Mouse (Mus musculus) midbrain, embryonic 13.5 days (tissue): ENCODE measurements around the gene Pigh. TPM values are rescaled to one million over a fixed set of nuclear protein-coding genes. Genes with fewer than 3 reads are reported as not detected.

Experiments used
- ATAC-seq: fragments of 200-750 bp; cut with Nextera tagmentation; 2 replicates; pipeline ENCODE4 v1.8.0; 2017; ENCODE audit warnings: mild to moderate bottlenecking, moderate TSS enrichment, moderate library complexity
- H3K27ac ChIP-seq: fragments of 300-500 bp; sonication (generic); 2 replicates; pipeline ENCODE4 v1.5.1; 2015; ENCODE audit warnings: inconsistent platforms, mild to moderate bottlenecking, moderate library complexity
- H3K27me3 ChIP-seq: fragments of 300-500 bp; sonication (generic); 2 replicates; pipeline ENCODE4 v1.6.1; 2015; ENCODE audit warnings: mild to moderate bottlenecking, inconsistent platforms
- H3K36me3 ChIP-seq: fragments of 300-500 bp; sonication (generic); 2 replicates; pipeline ENCODE4 v1.6.1; 2015; ENCODE audit warnings: mild to moderate bottlenecking, inconsistent platforms
- H3K4me1 ChIP-seq: fragments of 300-500 bp; sonication (generic); replicated peaks from 2 replicates; pipeline ENCODE4 v1.6.1; 2015; ENCODE audit warnings: inconsistent platforms
- H3K4me2 ChIP-seq: fragments of 300-500 bp; sonication (generic); replicated peaks from 2 replicates; pipeline ENCODE4 v1.6.1; 2015; ENCODE audit warnings: moderate library complexity, mild to moderate bottlenecking, inconsistent platforms
- H3K4me3 ChIP-seq: fragments of 300-500 bp; sonication (generic); replicated peaks from 2 replicates; pipeline ENCODE4 v1.5.1; 2015; ENCODE audit warnings: mild to moderate bottlenecking, inconsistent platforms
- H3K9ac ChIP-seq: fragments of 300-500 bp; sonication (generic); replicated peaks from 2 replicates; pipeline ENCODE4 v1.6.1; 2015; ENCODE audit warnings: mild to moderate bottlenecking, inconsistent platforms
- H3K9me3 ChIP-seq: fragments of 300-500 bp; sonication (generic); 2 replicates; pipeline ENCODE4 v1.6.1; 2016; ENCODE audit warnings: mild to moderate bottlenecking, inconsistent platforms
- WGBS: fragments of 180-500 bp; shearing (Covaris S2); methylation state at CpG from one replicate; pipeline ENCODE4 v1.1.7; 2015; 5-methylcytosine and 5-hydroxymethylcytosine counted together
- polyA plus RNA-seq: library from polyadenylated mRNA; unstranded; fragments of >200 nt; fragmentation: Nextera tagmentation; extraction: Ambion mirVana; gene quantifications from 2 replicates; pipeline ENCODE4 v1.2.1, GENCODE M21; 2015

Gene Pigh
- polyA plus RNA-seq, 1 experiment from 2014 or later, result 26.4 TPM

DNA sequence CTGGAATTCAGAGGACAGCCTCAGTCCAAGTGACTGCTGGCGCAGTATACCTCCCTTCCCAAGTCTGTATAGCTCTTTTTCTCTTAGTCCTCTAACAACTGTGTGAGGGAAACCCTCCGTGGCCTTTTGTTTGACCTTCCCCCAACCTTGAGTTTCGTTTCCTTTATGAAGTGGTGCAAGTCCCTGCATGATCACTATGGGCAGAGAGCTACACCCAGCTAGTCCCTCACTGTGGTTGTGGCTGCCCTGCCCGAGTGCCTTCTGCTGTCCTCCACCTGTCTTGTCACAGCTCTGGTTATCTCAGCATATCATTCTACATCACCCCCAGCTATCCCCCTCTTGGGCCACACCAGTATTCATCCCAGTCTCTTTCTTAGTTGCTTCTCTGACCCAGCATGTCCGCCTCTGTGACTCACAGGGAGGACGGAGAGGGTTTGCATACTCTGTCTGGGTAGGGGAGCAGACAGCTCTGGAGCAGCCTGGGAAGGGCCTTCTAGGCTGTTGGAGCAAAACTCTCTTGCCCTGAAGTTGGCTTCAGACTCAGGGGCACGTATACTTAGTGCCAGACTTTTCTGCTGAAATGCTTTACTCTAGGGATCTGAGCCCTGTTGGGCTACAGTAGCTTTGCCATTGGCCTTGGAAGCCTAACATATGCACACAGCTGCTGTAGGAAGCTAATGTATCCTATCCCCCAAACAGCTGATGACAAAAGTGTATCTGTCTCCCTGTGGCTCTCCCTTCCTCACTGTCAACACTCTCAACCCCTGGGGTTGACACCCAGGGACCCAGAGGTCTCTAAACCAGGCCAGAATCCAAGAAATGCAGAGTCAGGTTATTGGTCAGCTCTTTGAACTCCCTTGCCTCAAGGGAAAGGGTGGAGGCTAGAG, 28.4 kb downstream of the Pigh start:
- Histone ChIP-seq H3K27me3 (no peaks in the 10 kb centered on the region), H3K4me3 (no peak overlapping the region)
- 87% methylated on average over 7 of the region's 7 CpGs for whole genome bisulfite sequencing

DNA sequence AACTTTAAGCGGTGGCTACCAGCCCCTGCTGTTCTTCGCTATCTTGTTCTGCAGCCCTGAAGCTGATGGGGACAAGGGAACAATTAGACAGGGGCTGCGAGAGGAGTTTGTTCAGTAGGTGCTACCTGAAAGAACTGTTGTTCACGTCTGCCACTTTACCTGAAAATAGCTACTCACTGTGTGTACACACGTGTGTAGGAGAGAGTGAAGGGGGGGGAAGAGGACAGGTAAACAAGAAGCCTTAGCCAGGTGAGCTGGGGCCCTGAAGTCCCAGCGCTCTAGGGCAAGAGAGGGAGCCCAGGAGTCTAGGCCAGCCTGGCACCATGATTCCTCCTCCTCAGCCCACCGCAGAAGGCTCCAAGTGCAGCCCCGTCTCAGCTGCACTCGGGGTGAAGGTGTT, 29.3 kb downstream of the Pigh start:
- peaks cover 35% of the 10 kb centered on the region for H3K36me3 ChIP-seq
- 97% methylated on average over 9 of the region's 9 CpGs for WGBS
- no peaks in the 10 kb centered on the region for H3K4me1 ChIP-seq
- H3K4me2 ChIP-seq, result no peak overlapping the region
- no peaks in the 10 kb centered on the region for H3K9me3 ChIP-seq
- ATAC-seq, result no peak
- H3K4me3 ChIP-seq, result no peak overlapping the region
- H3K9ac ChIP-seq, result no peak overlapping the region
- no peak overlapping the region for H3K27ac ChIP-seq
- H3K27me3 ChIP-seq, result no peaks in the 10 kb centered on the region

More for the DNA sequence above, 28.4 kb downstream of the Pigh start:
- H3K4me2 ChIP-seq, result no peak overlapping the region
- H3K4me1 ChIP-seq, result no peaks in the 10 kb centered on the region
- H3K9me3 ChIP-seq, result no peaks in the 10 kb centered on the region
- H3K27ac ChIP-seq, result no peak overlapping the region
- H3K9ac ChIP-seq, result no peak overlapping the region
- no peak for ATAC-seq
- peaks cover 35% of the 10 kb centered on the region for H3K36me3 ChIP-seq

DNA sequence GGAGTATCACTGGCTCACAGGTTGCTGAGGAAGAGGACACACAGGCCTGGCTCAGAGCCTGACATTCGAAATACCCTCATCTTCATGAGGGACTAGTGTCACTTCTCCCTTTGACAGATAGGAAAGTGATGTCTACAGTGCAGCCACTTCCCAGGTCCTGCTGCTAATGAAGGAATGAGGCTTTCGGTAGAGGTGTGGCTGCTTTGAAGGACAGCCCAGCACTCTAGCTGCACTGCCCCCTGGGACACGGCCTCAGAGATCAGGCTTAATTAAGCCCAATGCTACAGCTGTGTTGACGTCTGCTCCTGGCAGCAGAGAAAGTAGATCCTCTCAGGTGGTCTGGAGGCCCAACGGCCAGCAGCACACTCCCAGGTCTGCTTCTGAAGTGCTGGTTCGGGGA, 29.9 kb downstream of the Pigh start:
- Histone ChIP-seq H3K36me3 (peaks cover 35% of the 10 kb centered on the region), H3K27me3 (no peaks in the 10 kb centered on the region), H3K27ac (no peak overlapping the region), H3K9me3 (no peaks in the 10 kb centered on the region), H3K4me3 (no peak overlapping the region), H3K9ac (no peak overlapping the region), H3K4me1 (no peaks in the 10 kb centered on the region), H3K4me2 (no peak overlapping the region)
- no peak for ATAC-seq
- 78% methylated on average over 6 of the region's 6 CpGs for WGBS

DNA sequence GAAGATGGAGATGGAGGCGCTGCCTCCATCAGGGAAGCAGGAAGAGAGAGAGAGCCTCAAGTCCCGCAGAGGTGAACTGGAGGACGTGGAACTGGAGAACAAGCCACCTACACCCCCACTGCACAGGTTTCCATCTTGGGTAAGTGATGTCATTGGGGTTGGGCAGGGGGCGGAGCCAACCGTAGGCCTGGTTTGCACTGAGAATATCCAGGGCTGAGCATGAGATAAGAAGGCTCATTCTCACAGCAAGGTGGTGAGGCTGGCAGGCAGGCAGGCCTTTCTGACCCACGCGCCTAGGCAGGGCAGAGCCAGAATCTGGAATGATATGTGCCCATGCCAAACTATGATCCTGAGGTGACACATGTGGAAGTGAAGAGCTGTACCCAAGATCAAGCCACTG, 34.2 kb downstream of the Pigh start:
- ATAC-seq, result no peak
- Histone ChIP-seq H3K27me3 (no peaks in the 10 kb centered on the region), H3K4me3 (no peak overlapping the region), H3K9ac (no peak overlapping the region), H3K4me2 (no peak overlapping the region), H3K4me1 (no peaks in the 10 kb centered on the region), H3K27ac (no peak overlapping the region), H3K9me3 (no peaks in the 10 kb centered on the region), H3K36me3 (peaks cover 43% of the 10 kb centered on the region)
- WGBS, result 93% methylated on average over 7 of the region's 7 CpGs

DNA sequence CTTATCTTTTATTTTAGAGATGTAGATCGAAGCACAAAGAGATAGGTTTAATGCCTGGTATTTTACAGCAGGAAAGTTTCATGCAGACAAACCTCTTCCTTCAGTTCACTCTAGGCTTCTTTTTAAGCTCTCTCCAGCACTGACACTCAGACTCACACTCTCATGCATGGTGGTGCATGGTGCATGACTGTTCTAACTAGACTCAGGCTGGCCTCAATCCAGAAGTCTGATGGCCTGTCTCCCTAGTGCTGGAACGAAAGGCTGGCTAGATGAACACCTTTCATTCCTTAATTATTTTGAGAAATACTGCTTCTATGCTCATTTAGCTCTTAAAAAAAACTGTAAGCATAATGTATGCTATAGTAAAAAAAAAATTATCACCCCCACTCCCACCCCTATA, 37.4 kb downstream of the Pigh start:
- H3K4me3 ChIP-seq, result no peak overlapping the region
- WGBS, result 94% methylated on average over 2 of the region's 2 CpGs
- no peak overlapping the region for H3K27ac ChIP-seq
- no peak overlapping the region for H3K4me2 ChIP-seq
- ATAC-seq, result no peak
- peaks cover 53% of the 10 kb centered on the region for H3K36me3 ChIP-seq
- H3K4me1 ChIP-seq, result no peaks in the 10 kb centered on the region
- no peaks in the 10 kb centered on the region for H3K9me3 ChIP-seq
- H3K27me3 ChIP-seq, result no peaks in the 10 kb centered on the region
- no peak overlapping the region for H3K9ac ChIP-seq

DNA sequence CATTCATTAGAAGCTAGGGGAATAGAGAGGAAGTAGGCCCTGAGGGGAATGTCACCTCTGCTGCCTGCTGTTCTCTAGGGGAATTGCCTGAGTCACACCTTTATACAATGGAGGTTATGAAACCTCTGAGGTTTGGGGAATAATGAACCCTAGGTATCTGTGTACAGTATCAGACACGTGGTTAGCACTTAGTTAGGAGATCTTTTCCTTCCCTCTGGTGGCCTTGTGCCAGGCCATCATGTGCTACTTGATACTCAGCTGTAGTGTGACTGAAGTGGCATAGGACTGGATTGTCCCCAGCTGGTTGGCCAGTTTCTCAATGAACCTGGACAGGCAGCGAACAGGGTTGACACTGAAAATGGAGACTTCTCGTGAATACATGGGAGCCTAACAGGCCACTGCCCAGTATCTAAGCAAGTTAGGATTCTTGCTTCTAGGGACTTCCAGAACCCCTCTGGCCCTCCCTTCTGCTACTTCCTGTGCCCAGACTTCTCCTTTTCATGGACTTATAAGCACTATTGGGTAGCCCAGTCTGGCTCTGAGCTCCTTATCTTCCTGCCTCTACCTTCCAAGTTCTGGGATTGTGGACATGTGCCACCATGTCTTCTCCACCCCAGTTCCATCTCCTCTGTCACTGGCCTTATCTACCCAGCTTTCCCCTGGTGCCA, 38.8 kb downstream of the Pigh start:
- Histone ChIP-seq H3K4me2 (no peak overlapping the region), H3K36me3 (peaks cover 54% of the 10 kb centered on the region), H3K27me3 (no peaks in the 10 kb centered on the region), H3K9me3 (no peaks in the 10 kb centered on the region), H3K9ac (no peak overlapping the region), H3K27ac (no peak overlapping the region), H3K4me3 (no peak overlapping the region), H3K4me1 (no peaks in the 10 kb centered on the region)
- ATAC-seq, result no peak
- WGBS, result 89% methylated on average over 3 of the region's 3 CpGs

DNA sequence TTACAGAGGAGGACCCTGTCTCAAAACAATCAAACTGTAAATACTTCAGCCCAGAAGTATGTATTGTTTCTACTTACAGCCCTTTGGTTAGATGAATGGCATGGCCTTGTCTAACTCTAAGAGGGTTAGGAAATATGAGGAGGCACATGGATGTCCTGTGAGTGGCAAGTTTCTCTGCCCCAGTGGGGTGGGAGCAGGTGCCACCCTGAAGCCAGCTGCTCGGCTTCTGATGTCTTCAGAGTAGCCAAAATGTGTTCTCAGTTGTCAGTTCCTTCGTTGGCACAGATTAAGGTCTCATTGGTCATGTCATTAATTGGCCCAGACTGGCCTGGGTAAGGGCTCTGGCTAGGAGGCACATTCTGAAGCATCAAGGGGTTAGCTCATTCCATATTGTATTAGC, 39.6 kb downstream of the Pigh start:
- no peak overlapping the region for H3K9ac ChIP-seq
- H3K4me1 ChIP-seq, result no peaks in the 10 kb centered on the region
- H3K9me3 ChIP-seq, result no peaks in the 10 kb centered on the region
- H3K27me3 ChIP-seq, result no peaks in the 10 kb centered on the region
- no peak overlapping the region for H3K4me2 ChIP-seq
- 80% methylated on average over 2 of the region's 2 CpGs for WGBS
- H3K36me3 ChIP-seq, result peaks cover 55% of the 10 kb centered on the region
- ATAC-seq, result no peak
- no peak overlapping the region for H3K4me3 ChIP-seq
- H3K27ac ChIP-seq, result no peak overlapping the region

DNA sequence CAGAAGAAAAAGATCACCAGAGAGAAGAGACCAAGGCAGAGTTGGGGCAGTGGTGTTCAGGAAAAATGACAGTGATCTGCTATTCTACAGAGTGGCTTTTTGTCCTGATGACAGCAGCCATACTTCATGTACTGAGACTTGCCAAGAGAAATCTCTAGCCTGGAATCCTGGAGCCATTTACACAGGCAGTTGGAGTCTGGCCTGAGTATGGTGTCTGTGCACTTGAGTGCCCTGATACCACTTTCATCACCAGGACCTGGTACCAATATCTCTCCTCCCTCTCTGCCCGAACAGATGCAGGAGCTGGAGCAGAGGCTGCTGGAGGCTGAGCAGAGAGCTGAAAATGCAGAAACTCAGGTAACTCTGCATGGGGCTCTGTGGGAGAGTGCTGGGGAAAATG, 40.6 kb downstream of the Pigh start:
- no peaks in the 10 kb centered on the region for H3K27me3 ChIP-seq
- no peak overlapping the region for H3K4me3 ChIP-seq
- H3K27ac ChIP-seq, result no peak overlapping the region
- no peaks in the 10 kb centered on the region for H3K9me3 ChIP-seq
- H3K4me1 ChIP-seq, result no peaks in the 10 kb centered on the region
- ATAC-seq, result no peak
- no peak overlapping the region for H3K9ac ChIP-seq
- peaks cover 51% of the 10 kb centered on the region for H3K36me3 ChIP-seq
- WGBS, result 85% methylated on average over 1 of the region's 1 CpGs
- H3K4me2 ChIP-seq, result no peak overlapping the region

DNA sequence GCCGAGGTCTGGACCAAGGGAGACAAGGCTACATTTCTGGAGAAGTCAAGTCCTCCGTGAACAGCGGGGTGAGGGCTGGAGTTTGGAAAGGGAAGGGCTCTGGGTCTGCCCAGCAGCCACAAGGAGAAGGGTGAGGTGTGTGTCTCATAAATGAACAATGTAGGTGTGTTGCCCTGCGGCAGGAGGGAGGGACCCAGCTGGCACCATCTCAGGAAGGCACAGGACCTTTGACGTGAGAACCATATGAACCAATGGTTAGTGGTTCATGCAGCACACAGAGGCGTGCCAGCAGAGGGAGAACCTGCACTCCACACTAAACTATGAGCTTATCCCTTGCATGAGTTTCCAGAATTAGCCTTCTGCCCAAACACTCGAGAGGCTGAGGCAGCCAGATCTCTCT, 42.2 kb downstream of the Pigh start:
- peaks cover 46% of the 10 kb centered on the region for H3K36me3 ChIP-seq
- no peaks in the 10 kb centered on the region for H3K9me3 ChIP-seq
- no peaks in the 10 kb centered on the region for H3K4me1 ChIP-seq
- H3K9ac ChIP-seq, result no peak overlapping the region
- ATAC-seq, result no peak
- WGBS, result 94% methylated on average over 7 of the region's 7 CpGs
- H3K27ac ChIP-seq, result no peak overlapping the region
- H3K4me2 ChIP-seq, result no peak overlapping the region
- no peak overlapping the region for H3K4me3 ChIP-seq
- no peaks in the 10 kb centered on the region for H3K27me3 ChIP-seq

DNA sequence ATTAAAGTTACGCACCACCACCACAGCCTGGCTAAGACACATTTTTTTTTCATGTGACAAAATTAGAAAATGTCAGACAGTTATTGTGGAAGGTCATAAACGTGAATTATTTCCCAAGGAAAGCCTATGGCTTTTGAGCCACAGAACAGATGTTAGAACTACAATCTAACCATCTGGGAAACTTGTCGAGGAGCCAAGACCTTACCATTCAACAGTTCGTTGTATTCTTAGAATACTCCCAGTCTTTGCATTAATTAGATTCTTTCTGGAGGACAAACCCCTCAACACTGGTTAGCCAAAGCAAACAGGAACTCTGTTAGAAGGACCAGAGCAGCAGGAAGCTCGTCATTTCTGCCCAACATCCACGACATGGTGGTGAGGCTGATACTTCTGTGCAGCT, 43.3 kb downstream of the Pigh start:
- H3K27me3 ChIP-seq, result no peaks in the 10 kb centered on the region
- 76% methylated on average over 6 of the region's 6 CpGs for WGBS

DNA sequence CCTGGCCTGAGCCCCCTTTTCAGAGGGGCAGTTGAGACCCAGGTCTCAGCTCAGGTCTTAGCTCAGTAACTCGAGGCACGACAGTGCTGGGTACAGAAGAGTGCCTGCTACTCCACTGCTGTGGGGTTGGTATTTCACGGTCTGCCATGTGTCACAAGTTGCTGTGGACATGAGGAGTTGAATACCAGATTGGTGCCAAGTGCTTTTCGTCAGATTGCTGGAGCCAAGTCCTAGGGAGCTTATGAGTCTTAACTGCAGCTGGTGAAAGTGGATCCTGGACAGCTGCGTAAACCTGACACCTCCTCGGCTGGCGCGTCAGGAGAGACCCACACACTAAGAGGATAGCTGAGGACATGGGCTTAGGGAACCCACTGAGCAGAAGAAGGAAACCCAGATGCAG, 44.8 kb downstream of the Pigh start:
- 91% methylated on average over 8 of the region's 8 CpGs for WGBS
- H3K36me3 ChIP-seq, result peaks cover 49% of the 10 kb centered on the region
- no peak overlapping the region for H3K9ac ChIP-seq
- no peak overlapping the region for H3K4me3 ChIP-seq
- H3K27ac ChIP-seq, result no peak overlapping the region
- no peak overlapping the region for H3K4me2 ChIP-seq
- ATAC-seq, result no peak
- H3K27me3 ChIP-seq, result no peaks in the 10 kb centered on the region
- no peaks in the 10 kb centered on the region for H3K4me1 ChIP-seq
- no peaks in the 10 kb centered on the region for H3K9me3 ChIP-seq

More for the DNA sequence above, 43.3 kb downstream of the Pigh start:
- Histone ChIP-seq H3K36me3 (peaks cover 55% of the 10 kb centered on the region), H3K27ac (no peak overlapping the region), H3K4me2 (no peak overlapping the region), H3K4me3 (no peak overlapping the region), H3K9me3 (no peaks in the 10 kb centered on the region), H3K4me1 (no peaks in the 10 kb centered on the region), H3K9ac (no peak overlapping the region)
- ATAC-seq, result no peak

DNA sequence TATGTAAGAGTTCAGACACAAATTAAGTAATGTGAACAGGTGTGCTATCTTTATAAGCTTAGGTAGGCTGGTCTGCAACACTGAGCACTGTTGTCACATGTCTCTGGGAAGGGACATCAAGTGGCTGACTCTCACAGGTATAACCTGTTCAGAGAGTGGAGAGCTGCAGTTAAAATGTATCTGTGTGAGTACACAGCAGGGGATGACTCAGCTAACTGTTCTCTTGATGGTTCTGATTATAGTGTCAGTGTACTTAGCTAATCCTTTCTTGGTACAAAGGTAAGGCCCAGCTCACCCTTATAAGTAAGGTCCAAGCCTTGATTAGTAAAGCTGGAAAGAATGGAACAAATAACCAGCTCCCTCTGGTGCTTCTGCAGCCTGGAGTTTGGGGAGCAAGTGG, 48.0 kb downstream of the Pigh start:
- H3K27me3 ChIP-seq, result no peaks in the 10 kb centered on the region
- H3K27ac ChIP-seq, result no peak overlapping the region
- no peaks in the 10 kb centered on the region for H3K4me1 ChIP-seq
- no peak for ATAC-seq
- no peak overlapping the region for H3K4me3 ChIP-seq
- H3K9ac ChIP-seq, result no peak overlapping the region
- H3K4me2 ChIP-seq, result no peak overlapping the region
- peaks cover 37% of the 10 kb centered on the region for H3K36me3 ChIP-seq
- no peaks in the 10 kb centered on the region for H3K9me3 ChIP-seq
